Mouse (Mus musculus): Measurements from ENCODE around the gene Ndufs1. TPM values are rescaled to one million over a fixed set of nuclear protein-coding genes. Genes with fewer than 3 reads are reported as not detected.

Gene Ndufs1
- total and polyA plus RNA-seq, 2 experiments from 2014 or later = 105 to 148 TPM

DNA sequence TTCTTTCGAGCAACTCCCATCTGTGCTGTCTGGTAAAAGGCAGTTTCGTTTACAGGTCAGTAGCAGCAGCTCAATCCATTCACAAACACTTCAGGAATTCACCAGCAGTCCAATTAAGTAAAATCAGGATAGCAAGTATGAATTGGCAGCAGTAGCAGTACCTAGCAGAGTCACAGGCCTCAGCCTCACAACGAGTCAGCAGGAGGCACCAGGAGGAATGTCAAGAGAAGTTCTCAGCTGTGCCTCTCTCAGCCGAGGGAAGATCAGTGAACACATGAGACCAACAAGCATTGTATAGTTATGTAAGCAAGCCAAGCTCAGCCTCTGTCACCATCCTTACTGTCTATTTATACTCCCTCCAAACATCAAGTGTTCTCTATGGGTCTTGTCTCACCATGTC, 77.8 kb downstream of the Ndufs1 start:
- Histone ChIP-seq H3K36me3 (ENCODE audit: insufficient read depth, low read length) (peaks cover 15% of the 10 kb centered on the region; the same call in 1 of the 2 replicates), H3K9ac (replicated peaks; ENCODE audit: low read length) (no peak overlapping the region), H3K27me3 (ENCODE audit: insufficient read depth, low read length) (no peaks in the 10 kb centered on the region), H3K27ac (no peak overlapping the region), H3K4me1 (ENCODE audit: insufficient read depth, low read length) (no peaks in the 10 kb centered on the region), H3K4me2 (ENCODE audit: low read depth, low read length) (no peak overlapping the region), H3K4me3 (ENCODE audit: low read length) (no peak overlapping the region), H3K9me3 (ENCODE audit: low read length) (no peaks in the 10 kb centered on the region)
- 77% methylated on average over 4 of the region's 4 CpGs for WGBS
- TF ChIP-seq CTCF (IDR thresholded peaks at IDR 0.05; ENCODE audit: low read depth) = no peak
- no peak for DNase-seq (ENCODE audit: low spot score)
- no peak for ATAC-seq

DNA sequence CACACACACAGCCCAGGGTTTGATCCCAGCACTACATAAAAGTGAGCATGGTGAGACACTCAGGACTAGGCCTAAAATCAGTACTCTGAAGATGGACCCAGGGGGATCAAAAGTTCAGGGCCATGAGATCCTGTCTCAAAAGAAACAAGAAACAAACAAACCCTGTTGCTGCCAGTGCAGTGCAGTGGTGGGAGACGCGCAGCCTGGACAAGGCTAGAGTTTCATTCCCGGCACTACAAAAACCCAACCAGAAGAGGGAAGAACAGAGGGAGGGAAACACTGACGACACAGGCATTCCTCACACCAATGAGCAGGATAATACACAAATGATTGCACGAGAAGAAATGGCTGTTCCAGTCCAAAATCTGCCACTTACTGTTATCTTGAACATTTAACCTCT, 80.6 kb downstream of the Ndufs1 start:
- no peak for TF ChIP-seq CTCF (IDR thresholded peaks at IDR 0.05; ENCODE audit: low read depth)
- no peak overlapping the region for H3K9ac ChIP-seq (replicated peaks; ENCODE audit: low read length)
- no peaks in the 10 kb centered on the region for H3K4me1 ChIP-seq (ENCODE audit: insufficient read depth, low read length)
- no peaks in the 10 kb centered on the region for H3K27me3 ChIP-seq (ENCODE audit: insufficient read depth, low read length)
- H3K27ac ChIP-seq = no peak overlapping the region
- no peak for DNase-seq (ENCODE audit: low spot score)
- ATAC-seq = no peak
- H3K4me2 ChIP-seq (ENCODE audit: low read depth, low read length) = no peak overlapping the region
- H3K4me3 ChIP-seq (ENCODE audit: low read length) = no peak overlapping the region
- no peaks in the 10 kb centered on the region for H3K9me3 ChIP-seq (ENCODE audit: low read length)
- peaks cover 30% of the 10 kb centered on the region; the same call in 1 of the 2 replicates for H3K36me3 ChIP-seq (ENCODE audit: insufficient read depth, low read length)
- 78% methylated on average over 5 of the region's 5 CpGs for WGBS

Small RNA genes within 50 kb of the gene (microRNA-seq; reads per million reads assigned to microRNA genes)
- gene Gm24557 = 0 reads per million in 2 experiments
- 0 reads per million in 2 experiments for gene Gm27512

Other genes starting within 250 kb of the Ndufs1 start
- 10.4 and 11.2 TPM in 2 replicates for gene Ino80d, start 62.2 kb downstream of the Ndufs1 start, total RNA-seq (2014; rRNA removed)
- 7.7 and 9.2 TPM in 2 replicates for gene Ino80d, start 62.2 kb downstream of the Ndufs1 start, polyA plus RNA-seq (2015; fragmentation: Nextera tagmentation; extraction: Ambion mirVana)
- gene Eef1b2, start within 50 bp of the Ndufs1 start, total RNA-seq (2014; rRNA removed) = 611 and 620 TPM in 2 replicates
- gene Eef1b2, start within 50 bp of the Ndufs1 start, polyA plus RNA-seq (2015; fragmentation: Nextera tagmentation; extraction: Ambion mirVana) = 451 and 465 TPM in 2 replicates
- 1.2 TPM in 1 of 2 replicates, not detected in the other for gene Gpr1, start 37.7 kb upstream of the Ndufs1 start, total RNA-seq (2014; rRNA removed)
- gene Gpr1, start 37.7 kb upstream of the Ndufs1 start, polyA plus RNA-seq (2015; fragmentation: Nextera tagmentation; extraction: Ambion mirVana) = 0.34 and 0.48 TPM in 2 replicates
- 17.4 and 30.5 TPM in 2 replicates for gene Zdbf2, start 96.4 kb upstream of the Ndufs1 start, total RNA-seq (2014; rRNA removed)
- gene Zdbf2, start 96.4 kb upstream of the Ndufs1 start, polyA plus RNA-seq (2015; fragmentation: Nextera tagmentation; extraction: Ambion mirVana) = 36.4 and 38.2 TPM in 2 replicates

Data from hindbrain, postnatal 0 days (tissue).